Mouse (Mus musculus) left cerebral cortex, postnatal 14 days (tissue): ENCODE results near the gene Rccd1. TPM values are rescaled to one million over a fixed set of nuclear protein-coding genes. Genes with fewer than 3 reads are reported as not detected.

Experiments used
- DNase-seq, 2 experiments: peaks; one replicate each; pipeline ENCODE4 v3.0.0; 2021 to 2022; ENCODE audit warnings: low spot score in 2 of 2, mixed read lengths in 1 of 2
- intact Hi-C: fragments of 180-260 bp; cut with DNase I; formaldehyde crosslinking; loops from one replicate; pipeline ENCODE4 v1.15.1; 2025
- total RNA-seq, 2 experiments: library from RNA; stranded (reverse); gene quantifications; 2 replicates each; pipeline ENCODE4 v1.2.3; 2021

The Rccd1 gene
- total RNA-seq, 2 experiments from 2014 or later: 11.8 to 12.8 TPM

- no peak for DNase-seq
- intact Hi-C loops: no loop called here
Observed at GRCm38 (mm10) chr7:80273456-80273855, 50.8 kb downstream of the Rccd1 start.

DNA sequence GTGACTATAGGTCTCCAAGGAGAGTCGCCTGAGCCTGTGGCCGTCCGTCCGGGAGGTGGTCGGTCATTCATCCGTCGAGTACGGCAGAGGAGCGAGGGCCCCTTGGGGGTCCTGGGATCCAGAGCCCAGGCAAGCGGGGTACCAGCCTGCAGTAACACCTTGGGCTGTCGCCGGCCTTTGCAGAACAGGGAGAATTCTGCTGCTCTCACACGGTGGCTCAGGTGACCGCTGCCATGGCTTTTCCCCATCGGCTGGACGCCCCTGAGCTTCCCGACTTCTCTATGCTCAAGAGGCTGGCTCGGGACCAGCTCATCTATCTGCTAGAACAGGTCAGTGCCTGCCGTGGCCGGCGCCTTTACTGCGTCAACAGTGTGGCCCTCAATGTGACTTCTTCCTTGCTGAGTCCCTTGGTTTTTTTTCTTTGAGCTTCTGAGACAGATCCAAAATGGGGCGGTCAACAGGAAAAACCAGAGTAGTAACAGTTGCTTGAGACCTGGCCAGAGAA lies 54.5 kb downstream of the Rccd1 start:
- intact Hi-C loops: no loop called here
- peak; percentile 20 to 34 for DNase-seq

DNA sequence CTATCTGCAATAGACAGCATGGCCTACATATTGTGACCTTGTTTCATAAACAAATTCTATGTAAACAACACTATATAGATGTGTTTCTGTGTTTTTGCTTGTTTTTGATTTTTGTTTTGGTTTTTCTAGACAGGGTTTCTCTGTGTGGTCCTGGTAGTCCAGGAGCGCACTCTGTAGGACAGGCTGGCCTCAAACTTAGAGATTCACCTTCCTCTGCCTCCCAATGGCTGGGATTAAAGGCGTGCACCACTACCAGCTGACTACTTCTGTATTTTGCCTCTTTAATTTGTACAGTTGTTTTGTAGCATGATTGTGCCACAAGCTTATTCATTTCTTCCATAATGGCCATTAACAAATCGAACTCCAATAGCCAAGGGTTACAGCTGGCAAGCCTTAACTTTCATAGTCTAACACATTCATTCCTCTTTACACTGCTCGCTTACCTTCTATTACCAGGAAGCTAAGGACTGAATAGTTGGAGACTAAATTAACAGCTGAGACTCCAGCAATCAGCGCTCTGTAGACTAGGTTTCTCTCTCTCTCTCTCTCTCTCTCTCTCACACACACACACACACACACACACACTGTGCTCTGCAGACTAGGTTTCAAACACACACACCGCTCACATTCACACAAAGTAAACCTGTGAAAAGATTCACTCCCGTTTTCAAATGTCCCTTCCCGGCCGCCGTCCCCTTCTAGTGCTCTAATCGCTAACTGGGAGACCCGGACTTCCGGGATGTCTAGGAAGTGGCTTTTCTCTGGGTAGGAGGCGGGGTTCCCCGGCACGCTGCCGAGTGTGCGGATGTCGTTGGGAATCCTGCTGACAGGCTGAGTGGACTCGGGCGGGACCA lies 55.1 kb downstream of the Rccd1 start, which contains the start of gene Vps33b:
Gene Vps33b, plus strand, starts transcription at position 753 of the 854 bp plus-strand sequence.
- intact Hi-C loops: no loop called here
- peak; percentile 97 to 98 for DNase-seq

DNA sequence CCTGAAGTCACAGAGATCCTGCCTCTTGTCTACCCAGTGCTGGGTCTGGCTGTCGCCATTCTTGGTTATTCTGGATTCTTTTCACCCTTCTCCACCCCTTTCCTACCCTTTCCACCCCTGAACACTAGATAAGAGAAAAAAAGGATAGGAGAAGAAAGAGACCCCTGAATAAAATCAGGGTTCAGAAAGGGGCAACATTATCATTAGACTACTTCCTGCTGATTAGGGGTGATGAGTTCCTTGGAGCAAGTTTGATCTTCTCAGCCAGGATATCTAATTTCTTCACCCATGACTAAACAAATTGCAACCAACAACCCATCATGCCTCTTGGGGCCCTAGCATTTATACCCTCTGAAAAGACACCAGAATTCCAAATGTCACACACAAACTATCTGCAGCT lies 56.5 kb downstream of the Rccd1 start:
- intact Hi-C loops: no loop called here
- no peak for DNase-seq

DNA sequence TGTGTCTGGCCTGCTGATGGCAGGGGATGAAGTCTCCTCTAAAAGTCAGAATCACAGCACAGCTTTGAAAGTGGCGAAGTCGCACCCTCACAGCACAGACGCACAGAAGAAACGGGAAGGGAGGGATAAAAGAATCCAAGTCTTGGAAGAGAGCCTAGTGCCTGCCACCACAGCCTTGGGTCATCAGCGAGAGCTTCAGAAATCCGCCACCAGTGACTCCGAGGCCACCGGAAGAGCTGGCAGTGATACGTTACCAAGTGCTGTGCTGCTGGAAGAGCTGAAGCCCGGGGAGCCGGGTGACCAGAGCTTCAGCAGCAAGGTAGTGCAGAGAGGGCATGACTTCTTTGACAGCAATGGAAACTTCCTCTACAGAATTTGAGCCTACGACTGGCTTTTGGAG lies 59.6 kb downstream of the Rccd1 start:
- DNase-seq: no peak
- intact Hi-C loops: no loop called here

GRCm38 (mm10) chr7:80261372-80261990 lies 62.8 kb downstream of the Rccd1 start:
- intact Hi-C loops: no loop called here

DNA sequence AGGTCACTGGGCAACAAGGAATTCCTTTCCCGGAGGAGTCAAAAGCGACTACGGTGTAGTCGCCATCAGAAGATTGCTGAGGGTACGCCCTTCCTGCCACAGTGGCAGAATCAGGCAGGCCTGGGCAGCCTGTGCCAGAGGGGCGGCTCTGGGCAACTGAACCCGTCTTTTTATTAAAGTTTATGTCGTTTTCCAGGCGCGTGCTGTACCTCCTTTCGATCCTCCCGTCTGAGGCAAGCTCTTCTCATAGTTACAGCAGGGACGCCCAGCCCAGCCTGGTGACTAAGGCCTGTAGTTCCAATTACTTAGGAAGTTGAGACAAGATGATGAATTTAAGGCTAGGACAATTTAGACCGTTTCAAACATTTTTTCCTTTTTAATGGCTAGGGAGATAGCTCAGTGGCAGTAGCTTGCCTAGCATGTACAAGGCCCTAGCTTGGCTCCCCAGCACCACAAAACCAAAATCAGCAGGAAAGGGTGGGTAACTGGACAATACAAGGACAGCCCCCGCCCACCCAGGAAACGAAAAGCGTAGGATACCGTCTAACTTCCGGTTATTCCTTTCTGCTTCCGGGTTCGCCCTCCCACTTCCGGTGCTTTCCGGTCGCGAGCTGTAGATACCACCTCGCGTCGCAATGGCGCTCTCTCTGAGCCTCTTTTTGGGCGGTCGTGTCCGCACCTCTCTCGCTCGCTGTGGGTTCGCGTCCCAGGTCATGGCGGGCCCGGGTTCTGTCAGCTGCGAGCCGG lies 63.5 kb downstream of the Rccd1 start, which contains the start of gene Ngrn:
Gene Ngrn, plus strand, starts transcription at position 591 of the 747 bp plus-strand sequence.
- intact Hi-C loops: no loop called here

More at GRCm38 (mm10) chr7:80261372-80261990, 62.8 kb downstream of the Rccd1 start:
- peak; percentile 28 to 43 for DNase-seq

DNA sequence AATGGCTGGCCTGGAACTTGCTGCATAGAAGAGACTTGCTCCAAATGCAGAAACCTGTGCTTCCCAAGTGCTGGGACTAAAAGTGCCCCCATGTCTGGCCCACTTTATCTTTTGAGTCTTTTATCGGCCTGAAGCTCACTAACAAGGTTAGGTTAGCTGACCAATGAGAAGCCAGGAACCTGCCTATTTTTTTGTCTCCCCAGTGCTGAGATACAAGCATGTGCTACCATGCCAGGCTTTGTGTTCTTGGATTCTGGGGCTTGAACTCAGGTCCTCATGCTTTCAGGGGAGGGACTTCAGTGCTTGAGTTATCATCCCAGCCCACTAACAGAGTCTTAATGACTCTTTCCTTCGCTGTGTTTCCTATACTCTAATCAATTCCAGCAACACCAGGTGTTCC lies 66.5 kb downstream of the Rccd1 start:
- intact Hi-C loops: no loop called here
- no peak for DNase-seq

More for the DNA sequence above, 63.5 kb downstream of the Rccd1 start, which contains the start of gene Ngrn:
- DNase-seq: peak; percentile 86 to 88

GRCm38 (mm10) chr7:80255981-80256380 lies 68.3 kb downstream of the Rccd1 start:
- DNase-seq: no peak
- intact Hi-C loops: no loop called here

DNA sequence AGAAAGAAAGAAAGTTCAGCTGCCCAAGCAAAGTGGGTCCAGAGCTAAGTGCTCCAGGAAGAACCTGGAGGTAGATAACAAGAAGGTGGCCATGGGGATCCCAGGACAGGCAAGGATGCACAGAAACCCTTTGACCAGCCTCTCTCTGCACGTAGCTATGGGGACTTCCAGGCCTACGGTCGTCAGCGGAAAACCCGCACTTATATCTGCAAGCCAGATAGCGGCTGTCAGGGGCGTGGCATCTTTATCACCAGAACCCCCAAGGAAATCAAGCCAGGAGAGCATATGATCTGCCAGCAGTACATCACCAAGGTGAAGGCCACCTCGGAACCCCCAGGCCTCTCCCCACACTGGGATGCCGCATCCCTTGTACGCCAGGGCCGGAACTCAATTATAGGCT lies 71.4 kb downstream of the Rccd1 start:
- intact Hi-C loops: no loop called here
- DNase-seq: no peak

GRCm38 (mm10) chr7:80252437-80252836 lies 71.8 kb downstream of the Rccd1 start:
- intact Hi-C loops: no loop called here
- no peak for DNase-seq

GRCm38 (mm10) chr7:80246859-80247258 lies 77.4 kb downstream of the Rccd1 start:
- DNase-seq: no peak
- intact Hi-C loops: no loop called here

DNA sequence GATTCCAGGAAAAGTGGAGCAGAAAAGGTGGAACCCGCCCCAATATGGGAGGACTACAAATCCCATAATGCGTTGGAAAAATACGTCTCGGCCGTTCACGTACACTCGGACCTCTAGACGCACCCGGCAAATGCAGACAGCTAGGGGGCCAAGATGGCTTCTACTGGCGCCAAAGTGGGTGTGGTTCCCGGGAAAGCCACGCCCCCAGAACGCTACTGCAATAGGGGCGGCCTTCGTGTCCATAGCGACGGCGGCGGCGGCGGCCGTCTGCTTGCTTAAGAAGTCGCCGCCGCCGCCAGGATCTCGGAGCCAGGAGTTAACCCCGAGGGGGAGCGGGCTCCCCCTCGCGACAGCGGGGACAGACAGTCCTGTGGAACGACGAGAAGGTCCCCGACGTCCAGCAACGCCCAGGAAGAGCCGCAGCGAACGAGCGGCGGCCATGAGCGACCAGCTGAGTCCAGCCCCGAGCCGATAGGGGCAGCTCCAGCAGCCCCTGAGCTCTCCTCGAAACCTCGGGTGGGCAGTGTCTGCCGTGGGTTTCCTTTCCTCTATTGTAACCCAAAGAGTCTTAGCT lies 78.0 kb downstream of the Rccd1 start, which contains the start of gene Ttll13:
Gene Ttll13, plus strand, starts transcription at position 229 of the 574 bp plus-strand sequence.
- intact Hi-C loops: no loop called here
- peak; percentile 96 to 98 for DNase-seq

DNA sequence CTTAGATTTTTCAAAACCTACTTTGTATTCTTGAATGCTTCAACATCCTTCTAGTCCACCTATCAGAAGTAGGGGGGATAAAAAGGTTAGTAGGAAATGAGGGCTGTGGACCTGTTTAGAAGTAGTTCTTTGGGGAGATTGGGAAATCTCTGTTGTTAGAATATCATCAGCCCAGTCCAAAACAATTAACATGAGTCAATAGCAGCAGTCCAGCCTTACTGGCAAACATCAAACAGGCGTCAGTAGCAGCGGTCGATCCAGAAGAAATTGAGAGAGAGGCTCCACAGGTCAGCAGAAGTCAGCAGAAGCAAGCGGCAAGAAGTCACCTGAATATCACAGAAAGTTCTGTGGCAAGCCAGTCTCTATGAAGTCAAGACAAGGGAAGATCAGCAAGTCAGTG lies 79.4 kb downstream of the Rccd1 start:
- no peak for DNase-seq
- intact Hi-C loops: no loop called here

Other genes with a start within 250 kb of the Rccd1 start
- 10 to 100 TPM; 48.1 to 50.3 TPM for gene Idh2, start 209.1 kb downstream of the Rccd1 start, total RNA-seq
- 10 to 100 TPM; 20.0 to 20.7 TPM for gene Sema4b, start 137.6 kb downstream of the Rccd1 start, total RNA-seq
- gene Cib1, start 91.6 kb downstream of the Rccd1 start, total RNA-seq: 10 to 100 TPM; 18.7 to 22.0 TPM
- gene Gdpgp1, start 91.6 kb downstream of the Rccd1 start, total RNA-seq: 1 to 10 TPM; 6.6 to 6.7 TPM
- gene Ttll13, start 78.1 kb downstream of the Rccd1 start, total RNA-seq: 1 to 10 TPM in 1 of 2 experiments, under 1 TPM in 1; 0.95 to 1.2 TPM
- 10 to 100 TPM; 39.9 to 42.4 TPM for gene Ngrn, start 63.2 kb downstream of the Rccd1 start, total RNA-seq
- gene Vps33b, start 54.8 kb downstream of the Rccd1 start, total RNA-seq: 10 to 100 TPM; 19.3 to 19.6 TPM
- 1 to 10 TPM; 3.2 to 3.8 TPM for gene Prc1, start 30.0 kb downstream of the Rccd1 start, total RNA-seq
- 10 to 100 TPM; 44.8 to 49.7 TPM for gene Unc45a, start 16.6 kb upstream of the Rccd1 start, total RNA-seq
- gene Hddc3, start 18.6 kb upstream of the Rccd1 start, total RNA-seq: 10 to 100 TPM; 42.0 to 53.2 TPM
- gene Man2a2, start 46.9 kb upstream of the Rccd1 start, total RNA-seq: 100 to 1,000 TPM; 114 to 118 TPM
- 1 to 10 TPM; 5.6 to 6.7 TPM for gene Fes, start 63.5 kb upstream of the Rccd1 start, total RNA-seq
- gene Furin, start 81.0 kb upstream of the Rccd1 start, total RNA-seq: 10 to 100 TPM; 38.8 to 46.2 TPM
- 1 to 10 TPM; 3.9 to 5.2 TPM for gene Blm, start 210.7 kb upstream of the Rccd1 start, total RNA-seq